Mouse (Mus musculus) heart, adult 8-10 months (tissue): Measurements from ENCODE around the gene Gm32802. TPM values are rescaled to one million over a fixed set of nuclear protein-coding genes. Genes with fewer than 3 reads are reported as not detected.
"Not testable (repeated sequence)": the region's sequence is repeated elsewhere in the genome, so short reads cannot be mapped to it uniquely, and the experiment has no call there.

ENCODE experiments used
- DNase-seq: peaks from one replicate; pipeline ENCODE4 v3.0.0; 2022; ENCODE audit warnings: low spot score
- total RNA-seq, 4 experiments: library from RNA; stranded (reverse); gene quantifications; 2 replicates each; pipeline ENCODE4 v1.2.4; 2022

Gm32802 gene
- total RNA-seq: under 1 TPM; 0.37 to 0.50 (median 0.43) TPM

GRCm38 (mm10) chr10:118258388-118258787 lies at the start of gene Gm32802:
TSS of gene Gm32802 (plus strand) at chr10:118258688.
- DNase-seq: not testable (repeated sequence)

GRCm38 (mm10) chr10:118215719-118216393 lies 42.6 kb upstream of the Gm32802 start:
- not testable (repeated sequence) for DNase-seq

DNA sequence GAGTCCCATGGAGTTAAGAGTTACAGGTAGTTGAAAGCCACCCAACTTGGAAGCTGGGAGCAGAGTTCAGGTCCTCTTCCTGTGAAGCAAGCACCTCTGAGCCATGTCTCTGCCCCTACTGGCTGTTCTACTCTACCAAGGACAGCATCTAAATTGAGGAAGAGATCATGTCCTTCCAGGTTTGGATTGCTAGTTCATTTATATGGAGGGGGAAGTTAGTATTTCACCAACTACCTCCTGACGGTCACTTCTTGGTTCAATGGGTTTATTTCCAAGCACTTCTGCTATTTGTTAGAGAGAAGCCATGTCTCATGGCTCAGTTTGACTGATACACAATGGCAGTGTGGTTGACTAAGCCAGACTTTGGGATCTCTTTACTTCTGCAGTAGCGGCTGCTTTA lies 30.9 kb upstream of the Gm32802 start:
- not testable (repeated sequence) for DNase-seq

DNA sequence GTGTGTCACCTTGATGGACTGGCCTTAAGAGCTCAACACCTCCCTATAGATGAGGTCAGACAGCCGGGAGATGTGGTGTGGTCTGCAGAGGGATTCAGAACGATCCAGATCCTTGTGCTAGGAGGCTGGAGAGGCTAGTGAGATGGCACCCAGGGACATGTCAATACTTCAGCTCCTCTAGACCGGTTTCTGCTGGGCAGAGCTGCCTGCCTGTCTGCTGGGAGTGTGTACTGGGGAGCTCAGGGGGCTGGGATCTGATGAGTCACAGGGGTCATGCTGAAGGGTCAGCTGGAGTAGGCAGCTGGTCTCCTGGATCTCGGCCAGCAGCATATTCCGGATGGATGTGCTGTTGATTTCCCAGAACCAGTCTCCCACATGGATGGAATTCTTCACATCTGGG lies 25.9 kb upstream of the Gm32802 start:
- DNase-seq: not testable (repeated sequence)

GRCm38 (mm10) chr10:118240680-118241079 lies 17.8 kb upstream of the Gm32802 start, which contains the start of gene Gm32717:
TSS of gene Gm32717 (minus strand) at chr10:118240780.
- DNase-seq: not testable (repeated sequence)

- DNase-seq: not testable (repeated sequence)
Measured at GRCm38 (mm10) chr10:118249006-118249595, 9.4 kb upstream of the Gm32802 start.

GRCm38 (mm10) chr10:118250852-118251295 lies 7.6 kb upstream of the Gm32802 start:
- no peak for DNase-seq

DNA sequence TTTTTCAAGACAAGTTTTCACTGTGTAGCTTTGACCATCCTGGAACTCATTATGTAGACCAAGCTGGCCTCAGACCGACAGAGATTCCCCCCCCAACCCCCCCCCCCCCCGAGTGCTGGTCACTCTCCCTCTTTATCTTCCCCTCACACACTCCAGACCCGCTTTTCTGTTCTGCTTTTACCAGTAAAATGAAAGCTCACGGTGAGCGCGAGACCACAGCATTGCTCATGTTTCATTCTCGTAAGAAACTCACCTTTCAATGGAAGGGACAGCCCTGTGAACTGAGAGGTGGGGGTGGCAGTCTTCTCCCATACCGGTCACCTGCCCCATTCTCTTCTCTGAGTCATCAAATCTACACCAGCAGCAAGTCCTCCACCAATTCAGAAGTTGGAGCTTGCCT lies 10.3 kb downstream of the Gm32802 start:
- not testable (repeated sequence) for DNase-seq

DNA sequence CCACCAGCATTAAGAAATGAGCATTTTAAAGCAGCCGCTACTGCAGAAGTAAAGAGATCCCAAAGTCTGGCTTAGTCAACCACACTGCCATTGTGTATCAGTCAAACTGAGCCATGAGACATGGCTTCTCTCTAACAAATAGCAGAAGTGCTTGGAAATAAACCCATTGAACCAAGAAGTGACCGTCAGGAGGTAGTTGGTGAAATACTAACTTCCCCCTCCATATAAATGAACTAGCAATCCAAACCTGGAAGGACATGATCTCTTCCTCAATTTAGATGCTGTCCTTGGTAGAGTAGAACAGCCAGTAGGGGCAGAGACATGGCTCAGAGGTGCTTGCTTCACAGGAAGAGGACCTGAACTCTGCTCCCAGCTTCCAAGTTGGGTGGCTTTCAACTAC lies 12.9 kb downstream of the Gm32802 start:
- not testable (repeated sequence) for DNase-seq

DNA sequence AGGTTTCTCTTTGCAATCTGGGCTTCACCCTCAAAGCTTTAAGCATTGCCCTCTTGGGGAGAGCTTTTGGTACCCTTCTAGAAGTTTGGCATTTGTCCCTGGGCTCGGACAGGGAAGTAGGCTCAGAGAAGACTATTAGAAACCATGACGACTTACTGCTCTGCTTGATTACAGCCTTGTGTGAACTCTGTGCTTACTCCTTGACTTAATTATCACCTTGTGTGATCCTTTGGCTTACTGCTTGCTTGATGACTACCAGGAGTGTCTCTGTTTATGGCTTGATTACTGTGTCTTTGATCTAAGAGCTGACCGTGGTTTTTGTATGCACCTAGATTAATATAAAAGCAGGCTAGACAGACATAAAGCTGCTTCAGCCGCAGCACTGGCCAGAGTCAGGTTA lies 19.6 kb downstream of the Gm32802 start:
- DNase-seq: not testable (repeated sequence)

DNA sequence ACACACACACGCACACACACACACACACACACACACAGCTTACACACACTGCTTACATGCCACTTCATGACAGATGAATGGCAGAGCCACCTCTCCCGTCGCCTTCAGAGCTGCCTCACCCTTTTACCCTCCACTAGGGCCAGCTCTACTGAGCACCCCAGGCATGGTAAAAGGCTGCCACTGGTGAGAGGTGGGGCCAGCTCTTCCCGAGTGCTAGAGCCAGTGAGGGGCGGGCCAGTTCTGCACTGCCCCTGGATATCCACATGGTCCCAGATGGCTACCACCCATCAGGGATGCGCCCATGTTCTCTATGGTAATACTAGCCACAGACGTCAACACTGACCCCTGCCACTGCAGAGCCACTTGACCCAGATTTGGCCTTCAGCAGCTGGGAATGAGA lies 24.1 kb downstream of the Gm32802 start:
- DNase-seq: not testable (repeated sequence)

DNA sequence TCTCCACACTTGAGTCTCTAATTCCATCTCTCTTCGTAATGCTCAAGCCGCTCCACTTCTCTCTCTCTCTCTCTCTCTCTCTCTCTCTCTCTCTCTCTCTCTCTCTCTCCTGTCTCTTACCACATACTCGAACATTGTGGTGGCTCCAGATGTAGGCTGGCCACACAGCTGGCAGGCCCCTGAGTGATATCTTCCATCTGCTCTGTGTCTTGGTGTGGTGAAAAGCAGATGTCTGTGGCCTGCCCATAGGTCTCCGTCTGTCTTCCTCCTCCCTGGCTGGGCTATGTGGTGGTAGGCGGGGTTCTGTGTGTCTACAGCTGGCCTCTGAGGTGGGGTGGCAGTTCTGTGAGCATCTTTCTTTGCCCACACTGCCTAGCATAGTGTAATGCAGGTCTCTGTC lies 24.5 kb downstream of the Gm32802 start:
- not testable (repeated sequence) for DNase-seq

DNA sequence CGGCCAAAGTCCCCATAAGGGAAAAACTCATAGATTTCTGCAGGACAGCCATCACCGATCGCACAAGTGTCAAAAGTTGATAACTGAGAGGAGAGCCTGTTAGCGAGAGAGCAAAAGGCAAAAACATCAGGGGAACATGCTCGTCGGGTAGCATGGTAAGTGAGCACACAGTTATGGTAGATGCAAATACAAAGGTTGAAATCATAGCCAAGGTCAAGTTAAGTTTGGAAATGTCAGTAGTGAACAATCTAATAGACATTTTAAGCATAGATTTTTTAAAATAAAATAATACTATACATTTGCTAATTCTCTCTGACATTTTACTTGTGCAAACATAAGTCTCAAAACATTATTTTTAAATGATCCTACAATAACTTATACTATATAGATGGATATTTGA lies 36.5 kb downstream of the Gm32802 start, which contains the start of gene Iltifb:
TSS of gene Iltifb (minus strand) at position 101 of the 400 bp plus-strand sequence.
- DNase-seq: no peak

DNA sequence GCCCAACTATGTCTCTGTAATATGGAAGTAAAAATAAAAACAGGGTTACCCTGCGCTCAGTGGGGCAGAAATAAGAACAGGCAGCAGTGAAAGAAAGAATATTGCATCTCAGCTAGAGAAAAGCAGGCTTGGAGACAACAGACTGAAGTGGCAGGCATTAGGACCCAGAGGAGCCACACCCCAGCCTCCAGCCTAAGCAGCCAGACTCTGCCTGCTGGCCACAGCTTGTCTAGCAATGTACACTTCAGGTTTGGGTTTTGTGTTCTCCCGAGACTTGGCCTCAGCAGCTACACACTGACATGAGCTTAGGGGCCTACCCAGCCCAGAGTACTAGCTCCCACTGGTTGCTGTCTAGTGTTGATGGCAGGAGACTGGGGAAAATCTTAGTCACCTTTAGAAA lies 43.6 kb downstream of the Gm32802 start:
- not testable (repeated sequence) for DNase-seq

Other genes starting within 250 kb of the Gm32802 start
- 1 to 10 TPM; 3.7 to 6.2 (median 5.1) TPM for gene Mdm1, start 116.9 kb upstream of the Gm32802 start, total RNA-seq
- not detected for gene Il22, start 53.7 kb upstream of the Gm32802 start, total RNA-seq
- under 1 TPM; 0.37 to 0.50 (median 0.43) TPM for gene Gm32717, start 17.9 kb upstream of the Gm32802 start, total RNA-seq
- gene Iltifb, start 36.4 kb downstream of the Gm32802 start, total RNA-seq: not detected
- not detected for gene Gm9040, start 68.3 kb downstream of the Gm32802 start, total RNA-seq
- not detected for gene Gm9044, start 73.7 kb downstream of the Gm32802 start, total RNA-seq
- gene Gm9045, start 79.1 kb downstream of the Gm32802 start, total RNA-seq: not detected
- gene Gm9046, start 84.6 kb downstream of the Gm32802 start, total RNA-seq: not detected
- not detected for gene Gm9048, start 90.0 kb downstream of the Gm32802 start, total RNA-seq
- gene Gm9049, start 95.4 kb downstream of the Gm32802 start, total RNA-seq: not detected
- not detected for gene Ifng, start 182.4 kb downstream of the Gm32802 start, total RNA-seq